ENCODE assay signal across 9 mouse cellular contexts in genomic region chr1:170844380-170844779, GRCm38 (mm10). TPM values are rescaled to one million over a fixed set of nuclear protein-coding genes. Genes with fewer than 3 reads are reported as not detected.
DNase-seq lines count a peak whose midpoint lies in the region; ATAC-seq and TF ChIP-seq lines count a peak whose summit lies in the region.
"Had no signal": no experiment of that assay in that cellular context is flagged by ENCODE, and none has a peak within 500 bp of the region (broad histone marks: within the 10 kb centered on the region; RNA-seq: fewer than 3 reads in every experiment).

No protein-coding gene starts in this region.

- peaks cover 11% of the 10 kb centered on the region for H3K36me3 ChIP-seq in liver, embryonic 14.5 days (replicated peaks; ENCODE audit: control insufficient read depth, insufficient read depth, low read depth)

- H3K4me1 ChIP-seq in liver, embryonic 14.5 days (replicated peaks; ENCODE audit: control insufficient read depth in 2 of 2, insufficient read depth in 2 of 2, low read length in 1 of 2): peaks cover 25 to 28% of the 10 kb centered on the region in 2 experiments

- H3K9ac ChIP-seq in liver, embryonic 14.5 days (replicated peaks): no peak overlapping the region
- H3K9ac ChIP-seq: limb, embryonic 12.5 days had no signal

- no peak for TF ChIP-seq EP300 in liver, embryonic 14.5 days (IDR thresholded peaks at IDR 0.05; ENCODE audit: low read depth)

- TF ChIP-seq CTCF in layer of hippocampus, adult 2 months (conservative IDR thresholded peaks at IDR 0.05): peak; percentile 65
- peak; percentile 87 for TF ChIP-seq CTCF in liver, embryonic 14.5 days (IDR thresholded peaks at IDR 0.05; ENCODE audit: low read depth)

- 58% methylated on average over 8 of the region's 8 CpGs for WGBS in liver, embryonic 14.5 days (ENCODE audit: insufficient replicate concordance)

- DNase-seq in adrenal gland, postnatal 14 days: peak; percentile 22
- DNase-seq in adrenal gland, postnatal 4 days (ENCODE audit: low spot score in 2 of 2): no peak
- DNase-seq in layer of hippocampus, adult 2 months (ENCODE audit: low spot score in 2 of 2): no peak
- DNase-seq in layer of hippocampus, adult 8-10 months (ENCODE audit: low spot score in 2 of 2): no peak
- peak in 2 of 3 experiments; percentile 45 to 56 for DNase-seq in liver, embryonic 14.5 days (ENCODE audit: low read depth in 3 of 3, low spot score in 3 of 3)
- no peak for DNase-seq in Muller cell, postnatal 12 days (ENCODE audit: inconsistent ontology term)
- no peak for DNase-seq in layer of hippocampus, postnatal 10 days (ENCODE audit: low spot score in 2 of 2)

- peak; percentile 80 for ATAC-seq in activated CD4-positive, CD25-positive, alpha-beta regulatory T cell, adult 4 months
- no peak for ATAC-seq in liver, embryonic 14.5 days (ENCODE audit: insufficient read depth)

- no peak overlapping the region for H3K4me2 ChIP-seq in liver, embryonic 14.5 days (ENCODE audit: low read depth)
- H3K4me2 ChIP-seq: limb, embryonic 12.5 days had no signal

- H3K27ac ChIP-seq in layer of hippocampus, adult 2 months: no peak overlapping the region
- H3K27ac ChIP-seq in liver, embryonic 14.5 days: no peak overlapping the region
- H3K27ac ChIP-seq: limb, embryonic 12.5 days had no signal

- H3K9me3 ChIP-seq in liver, embryonic 14.5 days (ENCODE audit: control insufficient read depth, low read length): no peaks in the 10 kb centered on the region
- H3K9me3 ChIP-seq: limb, embryonic 12.5 days had no signal

- H3K4me3 ChIP-seq in layer of hippocampus, adult 2 months: no peak overlapping the region
- H3K4me3 ChIP-seq in liver, embryonic 14.5 days (ENCODE audit: insufficient read depth in 1 of 2, low read depth in 2 of 2, low read length in 2 of 2): no peak overlapping the region
- H3K4me3 ChIP-seq: limb, embryonic 12.5 days had no signal

- H3K27me3 ChIP-seq in liver, embryonic 14.5 days (ENCODE audit: control insufficient read depth, insufficient read depth, low read length): no peaks in the 10 kb centered on the region
- H3K27me3 ChIP-seq: limb, embryonic 12.5 days had no signal

RNA-seq across cellular contexts. Expression of gene Atf6, which starts 23.2 kb away (rescaled TPM):
- 31.5 and 33.0 TPM in 2 replicates for total RNA-seq in adrenal gland, postnatal 14 days (2021)
- 10 to 100 TPM; 28.1 to 30.4 TPM for total RNA-seq in adrenal gland, postnatal 4 days (2021)
- 10 to 100 TPM; 51.2 to 51.3 TPM for total RNA-seq in layer of hippocampus, adult 2 months (2021)
- 10 to 100 TPM; 44.3 to 51.8 (median 48.5) TPM for total RNA-seq in layer of hippocampus, adult 8-10 months (2022)
- 1 to 10 TPM; 6.5 to 8.2 TPM for polyA plus RNA-seq in activated CD4-positive, CD25-positive, alpha-beta regulatory T cell, adult 4 months (2017; shearing (Covaris generic))
- polyA plus RNA-seq in liver, embryonic 14.5 days (2012; rRNA removed): 3.7 and 4.8 TPM in 2 replicates
- polyA plus RNA-seq in liver, embryonic 14.5 days (2014; fragmentation: Nextera tagmentation; extraction: Ambion mirVana): 6.6 and 8.2 TPM in 2 replicates
- total RNA-seq in layer of hippocampus, postnatal 10 days (2021): 10 to 100 TPM; 22.6 to 23.1 TPM

RNA-seq across cellular contexts. Expression of gene Gm26620, which starts 40.5 kb away (rescaled TPM):
- total RNA-seq in adrenal gland, postnatal 14 days (2021): 0.44 and 0.64 TPM in 2 replicates
- 1 to 10 TPM; 1.1 to 1.7 TPM for total RNA-seq in adrenal gland, postnatal 4 days (2021)
- total RNA-seq in layer of hippocampus, adult 2 months (2021): under 1 TPM; 0.76 to 0.79 TPM
- total RNA-seq in layer of hippocampus, adult 8-10 months (2022): 1 to 10 TPM in 1 of 4 experiments, under 1 TPM in 1, not detected in 2; 0.68 to 1.3 TPM
- polyA plus RNA-seq in activated CD4-positive, CD25-positive, alpha-beta regulatory T cell, adult 4 months (2017; shearing (Covaris generic)): not detected
- 0.26 and 0.54 TPM in 2 replicates for polyA plus RNA-seq in liver, embryonic 14.5 days (2012; rRNA removed)
- 0.38 and 0.47 TPM in 2 replicates for polyA plus RNA-seq in liver, embryonic 14.5 days (2014; fragmentation: Nextera tagmentation; extraction: Ambion mirVana)
- under 1 TPM; 0.62 to 0.87 TPM for total RNA-seq in layer of hippocampus, postnatal 10 days (2021)

RNA-seq across cellular contexts. Expression of gene Dusp12, which starts 41.0 kb away (rescaled TPM):
- total RNA-seq in adrenal gland, postnatal 14 days (2021): 11.9 and 17.5 TPM in 2 replicates
- 10 to 100 TPM; 24.1 to 26.4 TPM for total RNA-seq in adrenal gland, postnatal 4 days (2021)
- 10 to 100 TPM; 15.2 to 19.0 TPM for total RNA-seq in layer of hippocampus, adult 2 months (2021)
- 10 to 100 TPM; 15.0 to 24.3 (median 19.4) TPM for total RNA-seq in layer of hippocampus, adult 8-10 months (2022)
- 10 to 100 TPM; 10.2 to 14.5 TPM for polyA plus RNA-seq in activated CD4-positive, CD25-positive, alpha-beta regulatory T cell, adult 4 months (2017; shearing (Covaris generic))
- 9.5 and 13.6 TPM in 2 replicates for polyA plus RNA-seq in liver, embryonic 14.5 days (2012; rRNA removed)
- 19.1 and 20.4 TPM in 2 replicates for polyA plus RNA-seq in liver, embryonic 14.5 days (2014; fragmentation: Nextera tagmentation; extraction: Ambion mirVana)
- 10 to 100 TPM; 15.5 to 16.3 TPM for total RNA-seq in layer of hippocampus, postnatal 10 days (2021)

Comparison
In these comparisons a context has a peak if more than half of its experiments do, and no peak if none do; other contexts are left out.
1. DNase-seq: peak in adrenal gland, postnatal 14 days (single experiment) and liver, embryonic 14.5 days (2 of 3); none in adrenal gland, postnatal 4 days (0 of 2), layer of hippocampus, adult 2 months (0 of 2), layer of hippocampus, adult 8-10 months (0 of 2), Muller cell, postnatal 12 days (single experiment) and layer of hippocampus, postnatal 10 days (0 of 2).